Mouse (Mus musculus): ENCODE results near the gene Vav1.

GRCm38 (mm10) chr17:57234254-57234928, 44.5 kb upstream of the Vav1 start:
- TF ChIP-seq CTCF (IDR thresholded peaks at IDR 0.05; ENCODE audit: low read depth) (peak; percentile 18; the same call in 1 of the 2 replicates), EP300 (optimal IDR thresholded peaks at IDR 0.05) (no peak)
